Mouse (Mus musculus): ENCODE data around the gene Klc1.

DNA sequence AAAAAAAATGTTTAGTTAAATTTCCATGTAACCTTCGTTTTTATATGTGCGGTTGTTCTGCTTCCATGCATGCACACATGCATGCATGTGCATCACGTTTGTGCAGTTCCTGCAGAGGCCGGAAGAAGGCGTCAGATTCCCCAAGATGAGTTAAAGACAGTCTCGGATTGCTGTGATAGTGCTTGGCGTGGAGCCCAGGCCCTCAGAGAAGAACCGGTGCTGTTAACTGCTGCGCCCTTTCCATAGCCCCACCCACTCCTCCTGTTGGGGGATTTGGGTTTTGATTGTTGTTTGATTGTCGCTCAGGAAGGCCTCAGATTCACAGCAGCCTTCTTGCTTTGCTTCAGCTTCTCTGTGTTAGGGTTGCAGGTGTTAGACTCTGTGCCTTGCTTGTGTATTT is 10.7 kb downstream of the Klc1 start:
- TF ChIP-seq CTCF (IDR thresholded peaks at IDR 0.05; ENCODE audit: borderline replicate concordance, control insufficient read depth, extremely low read depth, insufficient read depth, low read length, poor library complexity) (no peak), POLR2A (IDR thresholded peaks at IDR 0.05; ENCODE audit: control insufficient read depth, extremely low read depth, insufficient read depth, low read length, poor library complexity) (no peak)
